Mouse (Mus musculus): ENCODE measurements around the gene Mettl24. TPM values are rescaled to one million over a fixed set of nuclear protein-coding genes. Genes with fewer than 3 reads are reported as not detected.
A peak's percentile ranks its signal among the peaks of the same experiment; 100 is the strongest.

Mettl24 gene
- total and polyA plus RNA-seq, 3 experiments, result not detected

- no peak for TF ChIP-seq GABPA (IDR thresholded peaks at IDR 0.05; ENCODE audit: low read depth, low read length)
- no peak for TF ChIP-seq MAFK (IDR thresholded peaks at IDR 0.05; ENCODE audit: borderline replicate concordance, low read depth, low read length)
- TF ChIP-seq ETS1 (IDR thresholded peaks at IDR 0.05; ENCODE audit: low read depth, low read length), result 0 out of 2 replicates have a peak, but pooled peaks have one; percentile 35
- no peak for TF ChIP-seq POLR2AphosphoS2 (IDR thresholded peaks at IDR 0.05; ENCODE audit: low read length)
- 0 out of 2 replicates have a peak, but pooled peaks have one; percentile 24 for TF ChIP-seq GATA1 (IDR thresholded peaks at IDR 0.05; ENCODE audit: low read depth, low read length)
- peak; percentile 35 for TF ChIP-seq MXI1 (IDR thresholded peaks at IDR 0.05; ENCODE audit: low read depth, low read length)
- 0 out of 2 replicates have a peak, but pooled peaks have one; percentile 25 for TF ChIP-seq ELF1 (IDR thresholded peaks at IDR 0.05; ENCODE audit: low read depth, low read length)
- TF ChIP-seq ZNF384 (IDR thresholded peaks at IDR 0.05; ENCODE audit: low read depth, low read length), result peak; percentile 72
- Histone ChIP-seq H3K9ac (ENCODE audit: control insufficient read depth, low read depth, low read length, poor library complexity, severe bottlenecking) (peak overlapping the region; percentile 57), H3K4me3 (ENCODE audit: control insufficient read depth in 1 of 2, insufficient read depth in 1 of 2, low read depth in 2 of 2, low read length in 2 of 2) (peak overlapping the region; percentile 69 to 90), H3K79me2 (ENCODE audit: control insufficient read depth, insufficient read depth, low read length, poor library complexity) (no peaks in the 10 kb centered on the region), H3K27me3 (ENCODE audit: control insufficient read depth in 1 of 2, insufficient read depth in 2 of 2, low read length in 2 of 2) (peaks cover 0 to 6% of the 10 kb centered on the region in 2 experiments; a peak in 2 of 4 replicates), H3K9me3 (replicated peaks; ENCODE audit: insufficient read depth, low read length) (no peaks in the 10 kb centered on the region), H3K4me1 (ENCODE audit: control insufficient read depth in 1 of 2, insufficient read depth in 2 of 2, low read length in 2 of 2) (peaks cover 0 to 9% of the 10 kb centered on the region in 2 experiments; a peak in 2 of 4 replicates), H3K27ac (ENCODE audit: control insufficient read depth, low read depth, low read length) (no peak overlapping the region), H3K36me3 (ENCODE audit: control insufficient read depth in 1 of 2, insufficient read depth in 2 of 2, low read length in 2 of 2) (peaks cover 0 to 4% of the 10 kb centered on the region in 2 experiments; a peak in 2 of 4 replicates)
- peak; percentile 58 for DNase-seq (ENCODE audit: low read depth, low spot score)
Observed at GRCm38 (mm10) chr10:40760195-40761009, 77.3 kb downstream of the Mettl24 start.

- H3K36me3 ChIP-seq (ENCODE audit: control insufficient read depth in 1 of 2, insufficient read depth in 2 of 2, low read length in 2 of 2), result peaks cover 0 to 4% of the 10 kb centered on the region in 2 experiments; a peak in 2 of 4 replicates
- TF ChIP-seq RCOR1 (IDR thresholded peaks at IDR 0.05; ENCODE audit: low read depth, low read length), result no peak
- no peak for TF ChIP-seq POLR2AphosphoS2 (IDR thresholded peaks at IDR 0.05; ENCODE audit: low read length)
- no peak for TF ChIP-seq SMC3 (IDR thresholded peaks at IDR 0.05; ENCODE audit: low read depth, low read length)
- no peak for TF ChIP-seq ETS1 (IDR thresholded peaks at IDR 0.05; ENCODE audit: low read depth, low read length)
- no peak for TF ChIP-seq EP300 (IDR thresholded peaks at IDR 0.05; ENCODE audit: low read depth in 1 of 2, low read length in 2 of 2)
- no peak for TF ChIP-seq POLR2AphosphoS5 (IDR thresholded peaks at IDR 0.05; ENCODE audit: borderline replicate concordance, low read depth, low read length)
- TF ChIP-seq RAD21 (IDR thresholded peaks at IDR 0.05; ENCODE audit: low read depth, low read length), result no peak
- no peak for TF ChIP-seq GABPA (IDR thresholded peaks at IDR 0.05; ENCODE audit: low read depth, low read length)
- TF ChIP-seq HCFC1 (IDR thresholded peaks at IDR 0.05; ENCODE audit: low read depth, low read length), result no peak
- TF ChIP-seq ZMIZ1 (IDR thresholded peaks at IDR 0.05; ENCODE audit: low read depth, low read length), result no peak
- TF ChIP-seq CHD1 (IDR thresholded peaks at IDR 0.05; ENCODE audit: low read depth, low read length), result no peak
- no peak for TF ChIP-seq MXI1 (IDR thresholded peaks at IDR 0.05; ENCODE audit: low read depth, low read length)
- TF ChIP-seq ZNF384 (IDR thresholded peaks at IDR 0.05; ENCODE audit: low read depth, low read length), result no peak
- no peak for TF ChIP-seq MYB (IDR thresholded peaks at IDR 0.05; ENCODE audit: low read depth, low read length)
- no peak for TF ChIP-seq ZC3H11A (IDR thresholded peaks at IDR 0.05; ENCODE audit: low read depth, low read length)
- peaks cover 2 to 4% of the 10 kb centered on the region in 2 experiments for H3K27me3 ChIP-seq (ENCODE audit: control insufficient read depth in 1 of 2, insufficient read depth in 2 of 2, low read length in 2 of 2)
- H3K27ac ChIP-seq (ENCODE audit: control insufficient read depth, low read depth, low read length), result no peak overlapping the region
- H3K4me1 ChIP-seq (ENCODE audit: control insufficient read depth in 1 of 2, insufficient read depth in 2 of 2, low read length in 2 of 2), result peaks cover 0 to 9% of the 10 kb centered on the region in 2 experiments; a peak in 2 of 4 replicates
- peak; percentile 18 for DNase-seq (ENCODE audit: low read depth, low spot score)
- H3K79me2 ChIP-seq (ENCODE audit: control insufficient read depth, insufficient read depth, low read length, poor library complexity), result no peaks in the 10 kb centered on the region
- no peaks in the 10 kb centered on the region for H3K9me3 ChIP-seq (replicated peaks; ENCODE audit: insufficient read depth, low read length)
- no peak overlapping the region for H3K9ac ChIP-seq (ENCODE audit: control insufficient read depth, low read depth, low read length, poor library complexity, severe bottlenecking)
- H3K4me3 ChIP-seq (ENCODE audit: control insufficient read depth in 1 of 2, insufficient read depth in 1 of 2, low read depth in 2 of 2, low read length in 2 of 2), result no peak overlapping the region; a peak in 1 of 4 replicates
Observed at GRCm38 (mm10) chr10:40761010-40761752, 78.1 kb downstream of the Mettl24 start.

Data from MEL (cell line).